Mouse (Mus musculus) cerebellum, adult 8-10 months (tissue): ENCODE measurements at regions not wholly inside any gene's neighbourhood (a gene's known extent, or its start where the extent isn't known, plus 50 kb on each side); places are given as distances from the start of the nearest gene placed in this dataset.
"Not testable (repeated sequence)": the region's sequence is repeated elsewhere in the genome, so short reads cannot be mapped to it uniquely, and the experiment has no call there.

Experiments used
- DNase-seq: peaks from one replicate; pipeline ENCODE4 v3.0.0; 2022

DNA sequence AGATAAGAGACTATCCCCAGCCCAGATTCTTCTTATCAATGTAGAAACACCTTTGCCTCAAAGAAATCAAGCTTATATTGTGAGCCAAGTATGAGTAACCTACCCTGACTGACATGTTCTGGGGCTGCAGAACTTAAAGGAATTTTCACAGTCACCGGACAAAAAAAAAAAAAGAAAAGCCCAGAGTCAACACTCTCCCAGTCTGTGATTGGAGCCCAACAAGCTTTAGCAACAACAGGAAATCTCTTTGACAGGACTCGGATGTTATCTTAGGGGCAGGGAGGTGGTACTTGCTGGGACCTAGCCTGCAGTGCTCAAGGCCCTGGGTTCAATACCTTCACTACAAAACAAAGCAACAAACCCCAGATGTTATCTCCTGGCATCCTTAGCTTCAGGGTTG, 114.2 kb downstream of the Nectin1 start:
- DNase-seq = no peak

DNA sequence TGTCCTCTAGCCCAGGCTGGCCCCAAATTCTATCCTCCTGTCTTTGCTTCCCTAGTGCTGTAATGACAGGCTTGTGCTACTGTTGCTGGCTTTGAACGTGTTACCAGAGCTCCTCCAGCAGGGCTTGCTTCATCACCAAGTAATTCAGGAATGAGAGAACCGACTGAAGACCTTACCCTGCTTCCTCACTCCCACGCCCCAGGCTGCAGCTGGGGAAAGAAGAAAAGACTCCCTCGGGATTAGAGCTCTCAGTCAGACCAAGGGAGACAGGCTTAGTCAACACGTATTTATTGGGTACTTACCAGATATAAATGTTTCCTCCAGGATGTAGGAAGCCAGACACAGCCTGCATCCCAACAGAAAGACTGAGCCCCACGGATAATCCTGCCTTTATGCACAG, 115.0 kb downstream of the Nectin1 start:
- no peak for DNase-seq

DNA sequence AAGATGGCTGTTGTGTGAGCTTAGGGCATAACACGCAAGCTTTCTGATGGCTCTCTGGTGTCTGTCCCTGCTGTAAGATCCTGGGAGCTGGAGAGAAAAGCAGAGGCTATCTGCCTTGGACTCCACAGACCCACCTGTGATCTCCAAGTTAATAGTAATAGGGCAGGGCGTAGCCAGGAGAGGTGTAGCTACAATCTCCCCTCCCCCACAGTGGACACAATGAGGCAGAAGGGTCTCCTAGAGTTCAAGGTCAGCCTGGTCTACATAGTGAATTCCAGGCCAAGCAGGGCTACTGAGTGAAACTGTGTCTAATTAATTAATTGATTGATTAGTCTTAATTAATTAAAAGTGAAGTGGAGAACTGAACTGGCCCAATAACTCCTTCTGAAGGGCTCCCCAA, 116.5 kb downstream of the Nectin1 start:
- DNase-seq = no peak

DNA sequence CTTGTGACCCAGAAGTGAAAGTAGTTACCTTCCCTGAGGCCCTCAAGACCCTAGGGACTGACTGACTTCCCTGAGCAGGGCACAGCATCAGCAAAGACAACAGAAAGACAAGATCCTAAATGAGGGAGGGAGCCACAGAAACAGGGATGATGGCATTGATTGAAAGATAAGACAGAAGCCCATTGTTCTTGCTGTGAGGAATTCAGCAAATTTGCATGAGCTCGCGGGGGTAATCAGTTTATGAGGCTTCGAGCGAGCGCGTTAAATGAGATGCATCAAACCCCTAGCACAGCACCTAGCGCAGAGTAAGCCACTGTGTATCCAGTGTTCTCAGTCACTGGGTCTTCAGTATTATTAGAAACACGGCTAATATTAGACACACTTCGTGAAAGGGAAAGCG, 117.6 kb downstream of the Nectin1 start:
- no peak for DNase-seq

DNA sequence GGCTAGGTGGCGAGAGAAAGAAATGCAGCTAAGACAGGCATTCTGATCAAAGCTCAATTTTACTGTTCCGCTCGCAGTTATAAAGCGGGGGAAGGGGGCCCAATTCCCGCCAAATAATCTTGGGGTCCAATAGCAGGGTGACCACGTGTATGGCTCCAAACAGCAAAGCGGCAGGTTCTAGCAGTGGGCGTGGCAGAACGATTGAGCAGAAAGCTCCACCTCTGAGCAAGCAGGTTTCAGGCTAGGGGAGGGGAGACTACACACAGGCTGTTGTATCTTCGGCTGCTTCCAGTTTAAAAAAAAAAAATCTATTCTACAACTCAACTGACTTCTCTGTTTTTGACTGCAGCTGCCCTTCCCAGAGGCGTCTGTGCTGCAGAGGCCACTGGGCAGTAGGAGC, 118.2 kb downstream of the Nectin1 start:
- not testable (repeated sequence) for DNase-seq

DNA sequence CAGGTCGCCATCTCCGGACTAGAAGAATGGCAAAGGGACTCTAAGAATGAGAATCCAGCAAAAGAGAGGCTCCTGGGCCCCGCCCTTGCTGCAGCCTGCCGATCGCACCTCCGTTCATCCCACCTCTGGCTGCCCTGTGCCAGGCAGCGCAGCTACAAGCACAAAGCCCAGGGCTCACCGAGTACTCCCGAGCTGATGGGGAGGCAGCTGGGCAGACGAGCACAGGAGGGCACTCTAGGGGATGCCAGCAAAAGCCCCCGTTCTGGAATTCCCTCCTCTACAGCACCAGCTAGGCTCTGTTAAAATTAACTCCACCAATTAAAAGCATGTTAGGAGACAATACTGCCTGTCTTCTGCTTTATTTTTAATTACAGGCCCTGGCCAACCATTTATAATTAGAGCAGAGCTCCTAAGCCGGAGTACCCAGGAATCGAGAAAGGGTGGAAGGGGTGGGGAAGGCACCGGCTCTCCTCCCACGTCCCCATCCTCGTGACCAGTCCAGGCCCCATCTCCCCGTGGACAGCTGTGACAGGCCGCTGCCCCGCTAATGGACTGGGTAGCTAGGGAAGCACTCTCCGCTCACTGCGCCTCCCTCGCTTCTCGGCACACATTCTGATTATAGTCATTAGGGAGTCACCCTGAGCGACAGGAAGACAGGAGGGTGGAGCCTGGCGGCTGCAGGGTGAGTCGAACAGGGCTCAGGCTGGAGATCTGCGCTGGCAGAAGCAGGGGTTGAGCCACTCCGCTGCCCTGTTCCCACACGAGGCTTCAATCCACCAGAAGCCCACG, 120.0 kb downstream of the Nectin1 start:
- DNase-seq = no peak

DNA sequence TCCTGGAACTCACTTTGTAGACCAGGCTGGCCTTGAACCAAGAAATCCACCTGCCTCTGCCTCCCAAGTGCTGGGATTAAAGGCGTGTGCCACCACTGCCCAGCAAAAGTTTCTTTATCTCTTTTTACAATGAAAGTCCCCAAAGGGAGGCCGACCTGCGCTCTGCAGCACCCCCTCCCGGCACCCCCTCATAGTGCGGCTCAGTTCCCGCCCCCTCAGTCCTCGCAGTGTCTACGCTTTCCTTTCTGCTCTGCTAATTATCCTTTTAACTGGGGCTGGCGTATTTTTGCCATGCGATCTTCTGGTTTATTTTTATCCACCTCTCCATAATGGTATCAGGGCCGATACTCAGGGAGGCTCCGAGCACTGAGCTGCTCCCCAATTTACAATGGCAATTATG, 123.0 kb downstream of the Nectin1 start:
- DNase-seq = no peak

DNA sequence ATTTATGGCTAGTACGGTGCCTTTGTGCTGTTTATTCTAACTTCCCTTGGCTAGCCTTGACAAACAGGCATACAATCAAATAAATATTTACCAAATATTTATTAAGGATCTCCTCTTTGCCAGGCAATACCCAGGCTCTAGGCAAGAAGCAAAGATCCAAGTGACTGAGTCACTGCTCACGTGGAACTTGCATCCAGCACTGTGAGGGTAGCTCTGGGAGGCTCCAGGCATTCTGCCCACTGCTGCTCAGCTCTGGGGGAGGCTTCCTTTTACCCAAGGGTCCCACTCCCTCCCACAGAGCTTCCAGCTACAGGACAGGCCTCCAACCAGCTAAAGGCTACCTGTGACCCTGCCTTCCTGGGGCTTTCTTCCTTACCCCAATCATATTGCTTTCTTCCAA, 130.1 kb downstream of the Nectin1 start:
- DNase-seq = no peak

DNA sequence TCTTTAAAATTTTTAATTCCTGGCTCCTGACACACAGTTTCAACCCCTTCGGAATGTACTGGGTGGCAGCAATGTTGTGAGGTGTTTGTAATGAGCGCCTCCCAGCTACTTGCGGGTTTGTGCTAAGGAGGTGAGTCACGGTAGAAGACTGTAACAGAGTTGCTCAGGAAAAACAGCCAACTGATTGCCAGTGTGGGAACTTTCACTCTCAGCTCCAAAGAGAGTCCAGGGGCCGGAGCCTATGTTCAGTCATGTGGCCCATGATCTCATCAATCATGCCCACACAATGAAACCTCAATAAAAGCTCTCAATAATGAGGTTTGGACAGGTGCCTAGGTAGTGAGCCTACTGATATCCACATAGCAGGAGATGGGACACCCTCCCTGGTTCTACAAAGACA, 130.5 kb downstream of the Nectin1 start:
- no peak for DNase-seq

DNA sequence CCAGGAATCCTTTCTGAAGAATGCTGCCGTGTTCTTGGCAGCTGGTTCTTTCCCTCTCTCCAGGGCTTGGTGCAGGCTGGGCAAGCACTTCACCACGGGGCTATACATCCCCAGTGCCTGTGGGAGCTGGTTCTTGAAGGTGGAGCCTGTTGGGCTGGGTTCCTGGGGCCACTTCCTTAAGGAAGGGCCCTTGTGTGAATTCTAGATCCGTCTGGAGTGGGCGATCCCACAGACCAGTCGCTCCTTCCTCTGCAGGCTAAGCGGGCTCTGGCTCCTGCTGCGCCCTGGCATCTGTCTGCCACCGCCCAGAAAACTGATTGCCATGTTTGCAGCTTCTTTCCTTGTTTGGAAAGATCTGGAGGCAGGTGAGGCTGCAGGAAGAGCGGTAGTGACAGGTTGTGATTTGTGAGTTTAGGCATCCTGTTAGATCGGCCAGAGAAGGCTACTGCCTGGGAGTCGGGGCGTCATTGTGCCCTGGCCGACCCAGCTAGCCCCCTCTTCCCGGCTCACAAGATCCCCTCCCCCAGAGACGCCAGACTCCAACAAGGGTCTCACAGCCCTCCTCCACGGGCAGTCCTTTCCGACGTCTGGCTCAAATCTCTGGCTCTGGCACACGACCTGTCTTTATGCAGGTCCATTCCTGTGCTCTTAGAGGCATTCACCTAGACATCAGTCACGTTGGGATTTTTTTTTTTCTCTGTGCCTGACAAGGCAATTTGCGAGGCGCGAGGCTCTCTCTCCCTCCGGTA, 135.6 kb downstream of the Nectin1 start:
- DNase-seq = no peak

DNA sequence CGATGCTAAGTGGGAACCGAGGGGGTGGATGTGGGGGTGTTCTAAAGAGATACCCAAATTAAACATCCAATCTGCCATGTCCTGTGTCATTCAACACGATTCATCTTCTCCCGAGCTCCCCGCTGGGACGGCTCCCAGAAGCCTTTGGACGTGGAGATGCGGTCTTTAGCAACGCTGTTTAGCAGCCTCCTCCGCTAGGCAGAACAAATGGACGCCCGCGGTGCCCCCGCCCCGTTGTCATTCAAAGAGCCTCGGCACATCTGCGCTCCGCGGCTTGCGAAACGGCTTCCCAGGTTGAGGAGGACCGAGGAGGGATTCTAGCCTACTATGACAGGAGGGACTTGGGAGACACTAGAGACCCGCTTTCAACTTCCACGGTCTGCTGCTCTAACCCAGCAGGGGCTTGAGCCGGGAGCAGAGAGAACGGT, 136.2 kb downstream of the Nectin1 start:
- DNase-seq = peak; percentile 5

DNA sequence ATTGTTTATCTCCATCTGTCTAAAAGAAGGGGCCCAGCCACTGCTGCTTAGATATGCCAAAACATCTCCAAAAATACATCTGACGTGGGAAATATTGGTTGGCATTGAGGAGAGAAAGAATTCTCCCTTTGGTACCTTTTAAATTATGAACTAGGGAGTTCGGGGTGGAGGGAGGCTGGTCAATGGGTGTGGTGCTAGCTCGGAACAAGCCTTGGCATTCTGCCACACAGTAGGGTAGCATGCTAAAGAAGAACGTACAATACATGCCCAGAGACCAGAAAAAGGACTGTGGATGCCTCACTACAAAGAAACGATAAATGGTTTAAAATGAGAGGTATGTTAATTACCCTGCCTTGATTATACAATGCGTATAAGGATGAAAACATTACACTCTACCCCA, 149.3 kb downstream of the Nectin1 start:
- no peak for DNase-seq

DNA sequence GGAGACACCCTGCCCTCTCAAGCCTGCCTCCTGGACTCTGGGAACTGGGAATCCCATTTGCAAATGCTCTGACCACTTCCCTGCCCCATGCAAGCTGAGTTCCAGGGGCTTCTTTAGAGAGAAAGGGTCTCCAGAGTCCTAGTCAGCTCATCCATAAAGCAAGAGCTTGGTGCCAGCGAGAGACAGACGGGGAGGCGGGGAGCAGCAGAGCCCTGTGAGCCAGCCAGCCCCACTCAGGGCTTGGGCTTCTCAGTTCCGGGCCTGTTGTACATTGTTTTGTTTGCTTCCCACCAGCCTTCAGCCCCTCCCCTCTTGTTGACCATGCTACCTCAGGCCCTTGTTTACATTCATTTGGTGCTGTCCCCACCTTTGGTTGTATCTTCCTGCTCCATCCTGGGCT, 143.9 kb upstream of the Thy1 start:
- no peak for DNase-seq

DNA sequence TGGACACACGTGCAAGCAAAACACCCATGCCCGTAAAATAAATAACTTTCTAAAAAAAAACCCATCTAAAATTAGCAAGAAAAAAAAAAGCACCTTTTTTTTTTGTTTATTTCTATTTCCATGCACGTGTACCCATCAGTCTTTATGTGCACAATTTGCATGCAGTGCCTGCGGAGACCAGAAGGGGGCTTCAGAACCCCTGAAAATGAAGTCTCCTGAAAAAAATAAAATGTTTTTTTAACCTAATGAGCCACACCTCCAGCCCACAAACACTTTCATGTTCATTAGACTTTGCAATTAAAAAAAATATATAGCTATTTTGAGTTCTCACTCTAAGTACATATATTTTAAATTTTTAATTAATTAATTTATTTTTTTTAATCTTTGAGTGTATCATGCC, 134.9 kb upstream of the Thy1 start:
- no peak for DNase-seq

DNA sequence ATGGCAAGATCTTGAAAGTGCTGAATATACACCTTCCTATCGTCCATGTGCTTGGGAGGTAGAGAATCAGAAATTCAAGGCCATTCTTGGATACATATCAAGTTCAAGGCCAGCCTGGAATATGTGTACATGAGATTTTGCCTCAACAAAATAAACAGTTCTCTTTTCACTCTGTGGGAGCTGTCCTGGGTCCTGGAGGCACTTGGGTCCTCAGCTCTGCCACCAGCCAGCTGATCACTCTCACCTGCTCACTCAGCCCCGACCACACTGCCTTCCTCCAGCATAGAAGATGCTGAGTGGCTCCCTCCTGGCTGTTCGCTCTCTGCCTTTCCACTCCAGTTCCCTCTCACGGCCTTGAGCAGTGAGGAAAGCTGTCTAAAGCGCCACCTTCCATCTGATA, 128.2 kb upstream of the Thy1 start:
- DNase-seq = no peak

DNA sequence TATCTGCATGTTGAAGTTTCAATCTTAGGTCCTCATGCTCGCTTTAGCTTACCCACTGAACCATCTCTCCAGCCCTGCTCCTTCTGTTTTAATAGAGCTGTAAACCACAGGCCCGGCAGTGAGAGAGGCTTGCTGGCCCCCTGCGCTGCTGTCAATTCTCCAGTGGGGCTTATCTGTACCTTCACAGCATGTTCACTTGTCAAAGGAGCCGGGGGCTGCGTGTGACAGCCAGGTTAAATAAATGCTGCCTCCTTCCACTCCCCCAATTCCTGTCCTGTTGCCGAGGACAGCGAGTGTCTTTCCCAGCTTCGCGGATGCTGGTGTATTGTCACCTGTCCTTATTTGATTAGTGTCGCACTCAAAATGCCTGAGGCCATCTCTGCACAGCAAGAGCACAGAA, 125.7 kb upstream of the Thy1 start:
- DNase-seq = no peak

DNA sequence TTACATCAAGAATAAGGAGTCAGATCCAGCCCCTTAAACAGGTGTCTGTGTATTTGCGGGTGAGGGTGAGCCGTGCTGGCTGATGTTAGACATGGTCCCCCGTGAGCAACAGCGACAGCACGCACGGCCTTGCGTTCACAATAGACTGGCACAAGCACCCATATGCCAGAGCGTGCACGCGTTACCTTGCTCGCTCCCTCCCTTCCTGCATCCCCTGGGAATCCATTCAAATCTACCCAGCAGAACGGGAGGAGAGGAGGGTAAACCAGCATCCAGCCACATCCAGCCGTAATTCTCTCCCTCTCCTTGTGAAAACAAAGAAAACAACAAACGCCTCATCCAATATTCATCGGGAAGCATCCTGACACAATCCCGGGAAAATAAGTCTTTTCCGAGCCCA, 124.2 kb upstream of the Thy1 start:
- DNase-seq = no peak

DNA sequence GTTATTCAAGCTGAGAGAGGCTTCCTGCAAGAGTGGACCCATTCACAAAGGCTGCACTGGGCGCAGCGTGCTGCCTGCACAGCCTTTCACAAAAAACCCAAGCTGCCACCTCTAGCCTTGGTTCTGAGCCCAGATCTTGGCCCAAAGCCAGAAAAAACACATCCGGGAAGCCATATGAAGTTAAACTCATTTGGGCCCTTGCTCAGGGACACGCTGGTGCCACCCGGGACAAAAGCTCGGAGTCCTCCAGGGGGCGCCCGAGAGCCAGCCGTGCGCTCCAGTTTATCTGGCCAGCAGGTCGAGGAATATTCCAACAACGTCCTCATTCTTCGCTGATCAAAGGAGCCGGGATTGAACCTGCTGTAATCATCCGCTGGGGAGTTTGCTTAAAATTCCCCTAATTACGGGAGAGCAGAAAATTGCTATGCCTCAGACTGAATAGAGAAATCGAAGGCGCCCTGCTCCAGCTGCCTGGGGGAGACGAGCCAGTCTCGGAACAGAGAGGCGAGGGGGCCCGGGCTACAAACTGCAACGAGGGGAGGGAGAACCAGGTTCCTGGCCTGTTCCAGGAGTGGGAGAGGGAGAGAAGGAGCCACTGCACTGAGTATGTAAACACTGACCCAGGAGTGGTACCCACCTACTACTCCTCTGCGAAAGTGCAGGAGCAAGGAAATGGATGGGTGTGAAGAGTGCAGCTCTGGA, 123.0 kb upstream of the Thy1 start:
- DNase-seq = peak; percentile 79

DNA sequence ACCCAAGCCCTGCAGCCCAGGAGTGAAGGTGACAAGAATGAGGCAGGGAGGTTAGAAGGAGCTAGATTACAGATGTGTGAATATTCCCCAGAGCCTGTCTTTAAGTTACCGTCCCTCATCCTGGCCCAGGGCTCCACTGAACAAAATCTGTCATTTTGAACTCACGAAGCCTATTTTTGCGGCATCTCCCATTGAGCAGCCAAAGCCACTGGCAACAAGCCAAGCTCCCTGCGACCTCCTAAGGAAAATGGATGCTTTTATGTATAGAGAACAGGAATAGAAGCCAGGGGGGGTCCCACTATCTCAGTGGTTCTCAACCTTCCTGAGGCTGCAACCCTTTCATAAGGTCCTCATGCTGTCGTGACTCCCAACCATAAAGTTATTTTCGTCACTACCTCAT, 121.0 kb upstream of the Thy1 start:
- no peak for DNase-seq

DNA sequence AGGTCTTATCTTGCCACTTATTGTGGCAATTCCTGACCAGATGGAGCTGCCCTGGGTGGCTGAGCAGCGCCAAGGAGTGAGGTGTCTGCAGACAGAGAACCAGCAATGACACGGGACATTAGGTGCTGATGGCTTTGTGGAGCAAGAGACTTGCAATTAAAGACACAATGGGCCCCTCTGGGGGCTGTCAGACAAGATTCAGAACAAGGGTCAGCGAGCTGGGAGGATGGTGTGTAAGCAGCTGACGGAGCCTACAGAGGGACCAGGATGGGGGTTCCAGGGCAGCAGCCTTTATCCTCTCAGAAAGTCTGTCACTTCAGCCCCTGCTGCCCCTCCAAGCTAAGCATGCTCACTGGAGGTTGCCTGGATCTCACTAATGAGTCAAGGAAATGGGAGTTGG, 120.1 kb upstream of the Thy1 start:
- DNase-seq = no peak

DNA sequence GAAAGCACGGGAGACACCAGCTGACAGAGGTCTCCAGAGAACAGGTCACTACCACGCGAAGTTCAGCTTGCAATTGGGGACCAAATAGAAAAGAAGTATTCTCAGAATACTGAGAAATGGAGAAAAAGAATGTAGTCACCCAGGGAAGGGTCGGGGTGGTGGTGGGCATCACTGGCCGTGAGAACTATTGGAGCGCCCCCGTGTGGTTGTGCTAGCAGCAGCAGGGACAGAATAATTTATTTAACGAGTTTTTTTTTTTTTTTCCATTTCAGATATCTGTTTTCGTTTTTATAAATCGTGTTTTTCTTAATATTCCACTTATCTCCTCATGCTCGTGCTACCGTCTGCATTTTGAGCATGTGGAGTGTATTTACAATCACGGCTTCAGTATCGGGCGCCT, 118.4 kb upstream of the Thy1 start:
- no peak for DNase-seq

DNA sequence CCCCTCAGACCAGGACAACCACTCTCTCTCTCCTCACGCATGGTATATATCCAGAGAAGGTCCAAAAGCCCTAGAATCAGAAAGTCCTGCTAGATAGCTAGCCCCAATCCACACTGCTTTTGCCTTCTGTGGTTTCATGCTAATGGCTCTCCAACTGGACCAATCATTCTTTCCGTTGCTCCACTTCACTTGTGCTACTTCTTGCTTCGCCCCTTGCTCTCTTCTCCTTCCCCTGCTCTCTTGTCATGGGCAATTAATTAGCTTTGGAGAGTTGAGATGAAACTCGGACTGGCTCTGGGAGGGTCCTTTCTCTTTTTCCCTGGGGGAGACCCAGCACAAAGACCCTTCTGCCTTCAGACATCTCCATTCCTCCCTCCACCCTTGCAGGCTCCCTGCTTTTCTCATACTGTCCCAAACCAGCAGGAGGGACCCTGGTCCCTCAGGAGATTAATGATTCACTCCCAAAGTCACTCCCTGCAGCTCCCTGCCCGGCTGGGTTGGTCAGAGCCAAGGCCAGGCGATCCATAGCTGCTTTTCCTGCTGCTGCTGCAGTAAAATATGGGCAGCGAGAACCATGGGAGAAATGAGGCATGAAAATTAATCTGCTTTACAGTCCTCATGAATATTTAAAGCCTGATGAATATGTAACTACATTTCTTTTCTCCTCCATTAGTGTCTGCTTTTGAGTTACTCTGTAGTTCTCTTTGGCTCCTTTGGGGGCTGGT, 113.7 kb upstream of the Thy1 start:
- DNase-seq = no peak

DNA sequence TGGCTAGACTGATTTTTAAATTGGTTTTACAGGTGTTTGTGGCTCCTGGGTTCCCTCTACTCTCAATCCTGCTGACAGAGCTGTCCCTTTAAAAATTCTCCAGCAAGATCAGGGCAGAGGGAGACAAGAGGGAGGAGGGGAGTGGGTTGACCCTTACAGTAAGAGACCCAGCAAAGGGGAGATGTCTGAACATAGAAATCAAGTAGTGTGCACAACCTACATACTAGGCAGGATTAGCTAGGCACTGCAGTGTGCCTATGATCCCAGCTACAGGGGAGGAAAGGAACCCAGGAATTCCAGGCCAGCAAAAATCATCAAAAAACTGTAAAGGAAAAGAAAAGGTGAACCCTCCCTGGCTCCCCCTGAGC, 113.2 kb upstream of the Thy1 start:
- no peak for DNase-seq
